Mouse (Mus musculus) limb, embryonic 12.5 days (tissue): ENCODE measurements at regions not wholly inside any gene's neighbourhood (a gene's known extent, or its start where the extent isn't known, plus 50 kb on each side); places are given as distances from the start of the nearest gene placed in this dataset.

Experiments
- ATAC-seq: fragments of 200-750 bp; cut with Nextera tagmentation; 2 replicates; pipeline ENCODE4 v1.8.0; 2017; ENCODE audit warnings: low read depth, moderate TSS enrichment; ENCODE audit not compliant: insufficient number of reproducible peaks, insufficient read depth, low FRiP score, low TSS enrichment
- H3K27ac ChIP-seq: fragments of 300-500 bp; sonication (generic); 2 replicates; pipeline ENCODE4 v1.5.1; 2016; ENCODE audit warnings: mild to moderate bottlenecking, moderate library complexity
- H3K27me3 ChIP-seq: fragments of 300-500 bp; sonication (generic); 2 replicates; pipeline ENCODE4 v1.6.1; 2016; ENCODE audit warnings: mild to moderate bottlenecking, moderate library complexity
- H3K36me3 ChIP-seq: fragments of 300-500 bp; sonication (generic); 2 replicates; pipeline ENCODE4 v1.6.1; 2016; ENCODE audit warnings: mild to moderate bottlenecking, moderate library complexity
- H3K4me1 ChIP-seq: fragments of 300-500 bp; sonication (generic); replicated peaks from 2 replicates; pipeline ENCODE4 v1.6.1; 2016
- H3K4me2 ChIP-seq: fragments of 300-500 bp; sonication (generic); 2 replicates; pipeline ENCODE4 v1.6.1; 2016; ENCODE audit warnings: mild to moderate bottlenecking, moderate library complexity
- H3K4me3 ChIP-seq: fragments of 300-500 bp; sonication (generic); replicated peaks from 2 replicates; pipeline ENCODE4 v1.5.1; 2016; ENCODE audit warnings: mild to moderate bottlenecking
- H3K9ac ChIP-seq: fragments of 300-500 bp; sonication (generic); replicated peaks from 2 replicates; pipeline ENCODE4 v1.6.1; 2016; ENCODE audit warnings: mild to moderate bottlenecking, moderate library complexity
- H3K9me3 ChIP-seq: fragments of 300-500 bp; sonication (generic); 2 replicates; pipeline ENCODE4 v1.6.1; 2016; ENCODE audit warnings: mild to moderate bottlenecking, moderate library complexity
- WGBS: fragments of 180-500 bp; shearing (Covaris S2); methylation state at CpG from one replicate; pipeline ENCODE4 v1.1.7; 2016; 5-methylcytosine and 5-hydroxymethylcytosine counted together

DNA sequence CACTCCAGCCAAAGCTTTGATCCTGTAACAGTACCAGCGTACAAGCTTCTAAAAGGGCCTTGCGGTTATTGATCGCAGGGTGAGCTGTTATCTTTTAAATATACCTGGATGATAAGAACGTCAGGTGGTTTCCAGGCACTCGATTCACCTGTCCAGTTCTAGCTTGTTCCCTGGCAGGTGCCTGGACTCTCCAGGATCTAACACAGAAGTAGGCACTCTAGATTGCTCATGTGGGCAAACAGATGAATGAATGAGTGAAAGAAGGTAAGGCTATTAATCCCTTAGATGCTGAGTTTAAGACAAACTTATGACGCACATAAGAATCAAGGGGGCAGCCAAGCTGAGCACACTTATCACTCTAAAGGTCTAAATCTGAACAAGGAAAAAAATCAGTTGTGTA is 190.3 kb upstream of the Klf14 start:
- no peak overlapping the region for H3K9ac ChIP-seq
- H3K36me3 ChIP-seq, result no peaks in the 10 kb centered on the region
- 92% methylated on average over 6 of the region's 6 CpGs for WGBS
- no peak for ATAC-seq
- H3K27me3 ChIP-seq, result no peaks in the 10 kb centered on the region
- H3K4me2 ChIP-seq, result no peak overlapping the region
- H3K4me1 ChIP-seq, result peaks cover 4% of the 10 kb centered on the region
- H3K27ac ChIP-seq, result no peak overlapping the region
- no peaks in the 10 kb centered on the region for H3K9me3 ChIP-seq
- H3K4me3 ChIP-seq, result no peak overlapping the region

- no peaks in the 10 kb centered on the region for H3K27me3 ChIP-seq
- H3K4me2 ChIP-seq, result no peak overlapping the region
- peaks cover 4% of the 10 kb centered on the region for H3K4me1 ChIP-seq
- ATAC-seq, result no peak
- no peaks in the 10 kb centered on the region for H3K36me3 ChIP-seq
- no peaks in the 10 kb centered on the region for H3K9me3 ChIP-seq
- H3K27ac ChIP-seq, result no peak overlapping the region
- H3K9ac ChIP-seq, result no peak overlapping the region
- no peak overlapping the region for H3K4me3 ChIP-seq
- WGBS, result 91% methylated on average over 8 of the region's 8 CpGs
Measured at GRCm38 (mm10) chr6:31150416-31150815, 191.5 kb upstream of the Klf14 start.

DNA sequence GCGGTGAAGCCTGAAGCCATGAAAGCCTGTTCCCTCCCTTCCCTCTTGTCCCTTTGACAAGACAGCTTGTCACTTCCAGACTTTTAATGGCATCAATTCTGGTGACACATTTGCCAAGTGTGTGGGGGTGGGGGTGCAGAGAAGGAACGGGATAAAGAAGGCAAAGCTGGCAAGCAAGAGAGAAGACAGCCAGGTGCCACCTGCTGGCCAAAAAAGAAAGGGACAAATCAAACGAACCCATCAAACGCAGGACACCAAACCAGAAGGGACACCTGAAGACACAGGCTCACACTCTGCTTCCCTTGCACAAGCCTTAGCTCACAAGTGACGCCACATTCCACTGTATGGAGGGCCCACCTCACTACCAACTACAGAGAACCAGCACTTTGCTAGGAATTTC is 197.0 kb upstream of the Klf14 start:
- Histone ChIP-seq H3K4me1 (peaks cover 13% of the 10 kb centered on the region), H3K4me2 (no peak overlapping the region), H3K9ac (no peak overlapping the region), H3K36me3 (no peaks in the 10 kb centered on the region), H3K27me3 (peaks cover 7% of the 10 kb centered on the region; the same call in 1 of the 2 replicates), H3K27ac (no peak overlapping the region), H3K4me3 (no peak overlapping the region), H3K9me3 (no peaks in the 10 kb centered on the region)
- no peak for ATAC-seq
- WGBS, result 26% methylated on average over 5 of the region's 5 CpGs

- Histone ChIP-seq H3K4me1 (peaks cover 13% of the 10 kb centered on the region), H3K27ac (no peak overlapping the region), H3K4me3 (no peak overlapping the region), H3K4me2 (no peak overlapping the region), H3K36me3 (no peaks in the 10 kb centered on the region), H3K9me3 (no peaks in the 10 kb centered on the region), H3K27me3 (peaks cover 13% of the 10 kb centered on the region; the same call in 1 of the 2 replicates), H3K9ac (no peak overlapping the region)
- WGBS, result 91% methylated on average over 2 of the region's 2 CpGs
- no peak for ATAC-seq
Measured at GRCm38 (mm10) chr6:31156999-31157398, 198.1 kb upstream of the Klf14 start.

DNA sequence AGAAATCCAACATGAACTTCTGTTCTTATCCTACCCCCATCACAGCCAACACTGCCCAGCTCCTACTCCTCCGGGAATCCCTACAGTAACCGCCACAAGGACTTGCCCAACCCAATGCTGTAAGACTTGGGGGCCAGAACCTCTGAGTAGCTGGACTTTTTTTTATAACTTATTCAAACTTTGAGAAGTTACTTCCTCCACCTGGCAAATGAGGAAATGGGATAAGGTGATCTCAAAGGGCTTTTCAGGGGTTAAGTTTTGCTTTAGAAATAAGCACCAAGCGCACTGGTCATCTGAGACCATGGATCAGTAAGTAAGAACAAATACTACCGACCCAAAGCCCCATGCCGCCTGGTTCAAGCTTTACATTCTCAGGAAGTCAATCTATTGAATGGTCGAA is 198.6 kb upstream of the Klf14 start:
- peaks cover 13% of the 10 kb centered on the region; the same call in 1 of the 2 replicates for H3K27me3 ChIP-seq
- H3K9me3 ChIP-seq, result no peaks in the 10 kb centered on the region
- 87% methylated on average over 6 of the region's 6 CpGs for WGBS
- H3K4me3 ChIP-seq, result no peak overlapping the region
- H3K9ac ChIP-seq, result no peak overlapping the region
- no peaks in the 10 kb centered on the region for H3K36me3 ChIP-seq
- H3K4me1 ChIP-seq, result peaks cover 13% of the 10 kb centered on the region
- no peak overlapping the region for H3K4me2 ChIP-seq
- no peak for ATAC-seq
- H3K27ac ChIP-seq, result no peak overlapping the region

GRCm38 (mm10) chr6:31158648-31159047 is 199.8 kb upstream of the Klf14 start:
- no peak overlapping the region for H3K4me3 ChIP-seq
- no peaks in the 10 kb centered on the region for H3K36me3 ChIP-seq
- 79% methylated on average over 7 of the region's 7 CpGs for WGBS
- H3K9me3 ChIP-seq, result no peaks in the 10 kb centered on the region
- H3K4me1 ChIP-seq, result peaks cover 13% of the 10 kb centered on the region
- H3K27me3 ChIP-seq, result peaks cover 13% of the 10 kb centered on the region; the same call in 1 of the 2 replicates
- no peak overlapping the region for H3K9ac ChIP-seq
- no peak overlapping the region for H3K27ac ChIP-seq
- no peak for ATAC-seq
- no peak overlapping the region for H3K4me2 ChIP-seq

DNA sequence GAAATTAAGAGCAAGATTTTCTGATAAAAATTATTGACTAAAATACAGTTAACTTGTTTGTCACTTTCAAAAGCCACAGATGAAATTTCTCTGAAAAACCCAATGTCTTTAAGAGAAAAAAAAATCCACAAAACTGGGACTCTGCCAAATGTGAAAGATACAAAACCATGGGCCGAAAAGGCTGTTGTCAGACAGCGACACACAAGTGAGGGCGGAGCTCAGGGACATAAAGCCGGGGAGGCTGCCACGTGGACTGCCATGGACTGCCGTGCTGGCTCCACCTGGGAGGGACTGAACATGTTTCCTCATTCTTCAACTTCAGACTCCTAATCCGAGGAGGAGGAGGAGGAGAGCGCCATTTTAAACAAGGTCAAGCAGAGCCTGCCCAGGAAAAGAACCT is 200.4 kb upstream of the Klf14 start:
- 51% methylated on average over 8 of the region's 8 CpGs for WGBS
- Histone ChIP-seq H3K4me2 (no peak overlapping the region), H3K9me3 (no peaks in the 10 kb centered on the region), H3K9ac (no peak overlapping the region), H3K4me3 (no peak overlapping the region), H3K27me3 (peaks cover 13% of the 10 kb centered on the region; the same call in 1 of the 2 replicates), H3K36me3 (no peaks in the 10 kb centered on the region), H3K27ac (no peak overlapping the region), H3K4me1 (peaks cover 13% of the 10 kb centered on the region)
- no peak for ATAC-seq

DNA sequence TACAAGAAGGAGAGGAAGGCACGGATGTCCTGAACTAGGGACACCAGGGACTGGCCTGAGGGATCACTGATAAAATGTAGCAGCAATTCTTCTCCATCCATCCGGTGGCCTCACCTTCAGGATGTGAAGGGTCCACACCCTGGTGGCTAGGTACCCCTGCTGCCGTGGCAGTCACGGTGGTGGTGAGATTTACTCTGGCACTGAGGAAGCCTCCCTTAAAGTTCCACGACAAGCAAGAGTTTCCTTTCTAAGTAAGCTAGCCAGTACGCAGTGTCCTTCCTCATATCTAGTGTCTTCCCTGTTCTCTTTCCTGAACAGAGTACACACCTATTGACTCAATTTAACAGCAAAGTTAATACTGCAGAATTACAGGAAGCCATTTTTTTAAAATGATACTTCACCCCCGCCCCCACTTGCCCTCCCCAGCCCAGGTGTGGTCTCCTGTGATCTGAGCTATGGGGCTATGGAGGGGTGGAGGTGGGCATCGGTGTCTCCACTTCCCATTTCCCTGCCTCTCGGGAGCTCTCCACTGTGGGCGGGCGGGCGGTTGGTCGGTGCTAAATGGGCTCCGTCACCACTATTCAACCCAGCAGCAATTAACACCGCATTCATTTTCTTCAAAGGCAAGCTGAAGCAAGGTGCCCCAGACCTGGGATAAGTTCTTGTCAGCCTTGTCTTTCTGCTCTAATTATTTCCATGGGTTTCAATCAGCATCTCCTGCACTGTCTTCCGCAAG is 201.2 kb upstream of the Klf14 start:
- H3K27me3 ChIP-seq, result peaks cover 13% of the 10 kb centered on the region; the same call in 1 of the 2 replicates
- H3K4me1 ChIP-seq, result peaks cover 13% of the 10 kb centered on the region
- H3K9me3 ChIP-seq, result no peaks in the 10 kb centered on the region
- ATAC-seq, result no peak
- 45% methylated on average over 16 of the region's 16 CpGs for WGBS
- no peak overlapping the region for H3K4me2 ChIP-seq
- H3K36me3 ChIP-seq, result no peaks in the 10 kb centered on the region
- no peak overlapping the region for H3K27ac ChIP-seq
- H3K9ac ChIP-seq, result no peak overlapping the region; the same call in 1 of the 2 replicates
- no peak overlapping the region for H3K4me3 ChIP-seq

DNA sequence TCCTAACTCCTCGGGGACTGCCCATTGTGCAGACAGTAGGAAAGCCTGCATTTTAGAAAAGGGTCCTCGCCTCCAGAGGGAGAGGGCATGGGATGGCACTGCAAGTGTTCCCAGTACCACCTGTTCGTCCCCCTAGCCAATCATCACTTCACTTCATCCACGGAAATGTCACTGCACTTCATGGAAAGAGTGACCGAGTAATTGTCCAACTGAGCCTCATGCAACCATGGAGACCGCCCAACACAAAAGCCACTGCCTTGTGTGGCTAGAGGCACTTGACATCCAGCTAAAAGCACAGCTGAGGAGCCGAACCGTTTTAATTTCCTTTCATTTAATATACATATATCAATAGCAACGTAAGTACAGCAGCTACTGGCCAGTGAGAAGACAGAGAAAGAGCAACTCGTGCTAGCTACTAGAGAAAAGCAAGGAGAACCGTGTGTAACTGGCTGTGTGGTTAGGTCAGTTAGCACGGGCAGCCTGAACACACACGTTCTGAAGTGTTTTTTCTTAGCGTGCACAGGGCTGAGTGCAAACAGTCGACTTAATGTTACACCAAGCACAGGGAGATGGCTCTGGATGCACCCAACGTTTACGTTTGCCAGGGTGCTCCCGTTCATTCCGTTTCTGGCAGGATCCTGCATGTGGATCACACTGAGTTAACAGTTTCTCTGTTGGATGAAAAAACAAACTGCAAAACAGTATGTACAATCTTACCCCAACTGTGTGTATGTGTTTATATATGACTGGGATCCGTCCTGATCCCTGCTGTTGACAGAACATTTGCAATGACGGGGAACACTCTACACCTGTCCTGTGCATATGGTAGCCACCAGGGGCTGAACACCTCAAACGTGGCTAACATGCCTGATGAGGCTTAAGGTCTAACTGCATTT is 202.8 kb upstream of the Klf14 start:
- Histone ChIP-seq H3K4me2 (no peak overlapping the region), H3K9ac (no peak overlapping the region), H3K27me3 (peaks cover 13% of the 10 kb centered on the region; the same call in 1 of the 2 replicates), H3K4me1 (peaks cover 13% of the 10 kb centered on the region), H3K36me3 (no peaks in the 10 kb centered on the region), H3K4me3 (no peak overlapping the region), H3K9me3 (no peaks in the 10 kb centered on the region), H3K27ac (no peak overlapping the region)
- ATAC-seq, result no peak
- 84% methylated on average over 22 of the region's 22 CpGs for WGBS

GRCm38 (mm10) chr6:31165011-31165410 is 206.1 kb upstream of the Klf14 start:
- H3K4me1 ChIP-seq, result peaks cover 5% of the 10 kb centered on the region
- no peaks in the 10 kb centered on the region for H3K36me3 ChIP-seq
- no peak overlapping the region for H3K27ac ChIP-seq
- H3K27me3 ChIP-seq, result 0 out of 2 replicates have a peak, but pooled peaks cover 7% of the 10 kb centered on the region
- no peak overlapping the region for H3K4me2 ChIP-seq
- WGBS, result 66% methylated on average over 6 of the region's 6 CpGs
- no peak overlapping the region for H3K9ac ChIP-seq
- ATAC-seq, result no peak
- no peak overlapping the region for H3K4me3 ChIP-seq
- no peaks in the 10 kb centered on the region for H3K9me3 ChIP-seq

DNA sequence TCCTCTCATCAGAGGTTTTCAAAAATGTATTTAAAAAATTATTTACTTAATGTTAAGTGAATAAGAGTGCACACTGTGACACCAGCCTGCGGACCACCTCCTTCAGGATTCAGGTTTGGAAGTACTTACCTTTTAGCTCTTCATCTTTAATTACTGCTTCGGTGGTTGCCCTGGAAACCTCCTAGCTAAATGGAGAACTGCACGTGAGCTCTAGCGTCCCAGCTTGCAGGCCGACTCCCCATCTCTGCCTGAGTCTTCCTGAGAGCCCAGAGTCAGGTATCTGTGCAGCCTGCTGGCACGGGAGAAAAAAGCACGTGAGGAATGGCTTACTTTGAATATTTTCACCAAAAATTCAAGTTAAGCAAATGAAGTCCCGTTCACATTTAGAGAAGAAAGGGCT is 207.5 kb upstream of the Klf14 start:
- H3K27ac ChIP-seq, result no peak overlapping the region

More for the DNA sequence above, 207.5 kb upstream of the Klf14 start:
- H3K4me1 ChIP-seq, result no peaks in the 10 kb centered on the region
- no peaks in the 10 kb centered on the region for H3K9me3 ChIP-seq
- 69% methylated on average over 8 of the region's 8 CpGs for WGBS
- no peaks in the 10 kb centered on the region for H3K36me3 ChIP-seq
- no peak overlapping the region for H3K4me3 ChIP-seq
- no peak overlapping the region for H3K4me2 ChIP-seq
- 0 out of 2 replicates have a peak, but pooled peaks cover 3% of the 10 kb centered on the region for H3K27me3 ChIP-seq
- no peak overlapping the region for H3K9ac ChIP-seq
- no peak for ATAC-seq
